Mouse (Mus musculus) activated CD4-positive, CD25-positive, alpha-beta regulatory T cell, adult 4 months (primary cell): Measurements from ENCODE around the gene Olfr625-ps1. TPM values are rescaled to one million over a fixed set of nuclear protein-coding genes. Genes with fewer than 3 reads are reported as not detected.
"Not testable (repeated sequence)": the region's sequence is repeated elsewhere in the genome, so short reads cannot be mapped to it uniquely, and the experiment has no call there.

Experiments
- ATAC-seq: one replicate; pipeline ENCODE4 v1.8.0; 2017
- polyA plus RNA-seq, 2 experiments: library from polyadenylated mRNA; unstranded; fragments of 100-300 nt; shearing (Covaris generic); gene quantifications; one replicate each; pipeline ENCODE4 v1.2.1; 2017

The Olfr625-ps1 gene
- polyA plus RNA-seq: not detected

- no peak for ATAC-seq
Observed at GRCm38 (mm10) chr7:103682420-103682819, at the start of gene Olfr625-ps1. Olfr625-ps1 (plus strand) TSS chr7:103682720.

GRCm38 (mm10) chr7:103636795-103637194 is 45.7 kb upstream of the Olfr625-ps1 start:
- ATAC-seq: no peak

GRCm38 (mm10) chr7:103642602-103643001 is 39.9 kb upstream of the Olfr625-ps1 start, which contains the start of gene Olfr622:
Olfr622 (minus strand) TSS chr7:103642702.
- no peak for ATAC-seq

GRCm38 (mm10) chr7:103644070-103644469 is 38.5 kb upstream of the Olfr625-ps1 start:
- no peak for ATAC-seq

GRCm38 (mm10) chr7:103663598-103663997 is 18.9 kb upstream of the Olfr625-ps1 start, which contains the start of gene Olfr623:
Olfr623 (minus strand) TSS chr7:103663698.
- no peak for ATAC-seq

- no peak for ATAC-seq
Observed at GRCm38 (mm10) chr7:103671091-103671490, 11.4 kb upstream of the Olfr625-ps1 start, which contains the start of gene Olfr624. Olfr624 (minus strand) TSS chr7:103671191.

GRCm38 (mm10) chr7:103699469-103699868 is 16.9 kb downstream of the Olfr625-ps1 start:
- ATAC-seq: no peak

GRCm38 (mm10) chr7:103712024-103712423 is 29.5 kb downstream of the Olfr625-ps1 start:
- no peak for ATAC-seq

- no peak for ATAC-seq
Observed at GRCm38 (mm10) chr7:103714371-103714770, 31.9 kb downstream of the Olfr625-ps1 start, which contains the start of gene Olfr243. Olfr243 (plus strand) TSS chr7:103714671.

GRCm38 (mm10) chr7:103716398-103716797 is 33.9 kb downstream of the Olfr625-ps1 start:
- not testable (repeated sequence) for ATAC-seq

- no peak for ATAC-seq
Observed at GRCm38 (mm10) chr7:103730074-103730473, 47.6 kb downstream of the Olfr625-ps1 start, which contains the start of gene Olfr628. Olfr628 (plus strand) TSS chr7:103730374.

Other genes starting within 250 kb of the Olfr625-ps1 start
- gene Olfr605, start 237.3 kb upstream of the Olfr625-ps1 start, polyA plus RNA-seq: not detected
- not detected for gene Olfr606, start 233.7 kb upstream of the Olfr625-ps1 start, polyA plus RNA-seq
- under 1 TPM in 1 of 2 experiments, not detected in 1; 0.08 TPM for gene Olfr607, start 218.6 kb upstream of the Olfr625-ps1 start, polyA plus RNA-seq
- not detected for gene Olfr608, start 212.8 kb upstream of the Olfr625-ps1 start, polyA plus RNA-seq
- gene Olfr609, start 184.7 kb upstream of the Olfr625-ps1 start, polyA plus RNA-seq: not detected
- gene Olfr610, start 170.6 kb upstream of the Olfr625-ps1 start, polyA plus RNA-seq: not detected
- not detected for gene Olfr611, start 161.9 kb upstream of the Olfr625-ps1 start, polyA plus RNA-seq
- gene Olfr612, start 140.0 kb upstream of the Olfr625-ps1 start, polyA plus RNA-seq: not detected
- gene Olfr613, start 134.6 kb upstream of the Olfr625-ps1 start, polyA plus RNA-seq: not detected
- gene Olfr615, start 126.6 kb upstream of the Olfr625-ps1 start, polyA plus RNA-seq: not detected
- gene Olfr616, start 113.6 kb upstream of the Olfr625-ps1 start, polyA plus RNA-seq: not detected
- not detected for gene Olfr617, start 109.7 kb upstream of the Olfr625-ps1 start, polyA plus RNA-seq
- gene Olfr618, start 92.6 kb upstream of the Olfr625-ps1 start, polyA plus RNA-seq: not detected
- gene Olfr619, start 82.1 kb upstream of the Olfr625-ps1 start, polyA plus RNA-seq: not detected
- gene Olfr620, start 70.2 kb upstream of the Olfr625-ps1 start, polyA plus RNA-seq: 1 to 10 TPM in 1 of 2 experiments, not detected in 1; 1.3 TPM
- not detected for gene Olfr622, start 40.0 kb upstream of the Olfr625-ps1 start, polyA plus RNA-seq
- gene Olfr623, start 19.0 kb upstream of the Olfr625-ps1 start, polyA plus RNA-seq: not detected
- not detected for gene Olfr624, start 11.5 kb upstream of the Olfr625-ps1 start, polyA plus RNA-seq
- gene Olfr243, start 32.0 kb downstream of the Olfr625-ps1 start, polyA plus RNA-seq: not detected
- not detected for gene Olfr628, start 47.7 kb downstream of the Olfr625-ps1 start, polyA plus RNA-seq
- gene Olfr629, start 62.2 kb downstream of the Olfr625-ps1 start, polyA plus RNA-seq: not detected
- gene Olfr630, start 74.6 kb downstream of the Olfr625-ps1 start, polyA plus RNA-seq: not detected
- not detected for gene Olfr69, start 88.9 kb downstream of the Olfr625-ps1 start, polyA plus RNA-seq
- not detected for gene Olfr68, start 97.0 kb downstream of the Olfr625-ps1 start, polyA plus RNA-seq
- gene Olfr67, start 109.1 kb downstream of the Olfr625-ps1 start, polyA plus RNA-seq: not detected
- gene Hbb-bt, start 131.3 kb downstream of the Olfr625-ps1 start, polyA plus RNA-seq: 100 to 1,000 TPM in 1 of 2 experiments, 1 to 10 TPM in 1; 1.3 to 103 TPM
- 100 to 1,000 TPM in 1 of 2 experiments, 1 to 10 TPM in 1; 8.3 to 367 TPM for gene Hbb-bs, start 145.4 kb downstream of the Olfr625-ps1 start, polyA plus RNA-seq
- not detected for gene Hbb-bh2, start 157.8 kb downstream of the Olfr625-ps1 start, polyA plus RNA-seq
- gene Hbb-bh1, start 160.4 kb downstream of the Olfr625-ps1 start, polyA plus RNA-seq: not detected
- gene Hbb-y, start 170.5 kb downstream of the Olfr625-ps1 start, polyA plus RNA-seq: not detected
- gene Olfr66, start 203.5 kb downstream of the Olfr625-ps1 start, polyA plus RNA-seq: under 1 TPM in 1 of 2 experiments, not detected in 1; 0.19 TPM
- not detected for gene Olfr64, start 211.8 kb downstream of the Olfr625-ps1 start, polyA plus RNA-seq
- not detected for gene Olfr65, start 220.8 kb downstream of the Olfr625-ps1 start, polyA plus RNA-seq
- not detected for gene Olfr631, start 246.1 kb downstream of the Olfr625-ps1 start, polyA plus RNA-seq